Mouse (Mus musculus) testis, adult 2 months (tissue): Measurements from ENCODE around the gene Got1. TPM values are rescaled to one million over a fixed set of nuclear protein-coding genes. Genes with fewer than 3 reads are reported as not detected.

ENCODE experiments used
- H3K27ac ChIP-seq: fragments of 200-500 bp; 2 replicates; pipeline ENCODE4 v1.5.1; 2012; ENCODE audit warnings: low read depth, low read length; ENCODE audit not compliant: control insufficient read depth, insufficient read depth
- H3K27me3 ChIP-seq: fragments of 200-500 bp; 2 replicates; pipeline ENCODE4 v1.6.1; 2012; ENCODE audit warnings: mild to moderate bottlenecking, low read length, moderate library complexity; ENCODE audit not compliant: control insufficient read depth, insufficient read depth
- H3K36me3 ChIP-seq: fragments of 200-500 bp; 2 replicates; pipeline ENCODE4 v1.6.1; 2012; ENCODE audit warnings: mild to moderate bottlenecking, low read length; ENCODE audit not compliant: control insufficient read depth, insufficient read depth
- H3K4me1 ChIP-seq: fragments of 200-500 bp; 2 replicates; pipeline ENCODE4 v1.6.1; 2012; ENCODE audit warnings: low read length; ENCODE audit not compliant: control insufficient read depth, insufficient read depth
- H3K4me3 ChIP-seq: fragments of 200-500 bp; 2 replicates; pipeline ENCODE4 v1.5.1; 2012; ENCODE audit warnings: low read depth, mild to moderate bottlenecking, low read length, moderate library complexity, mixed read lengths; ENCODE audit not compliant: control insufficient read depth
- CTCF ChIP-seq: fragments of 200-500 bp; IDR thresholded peaks from 2 replicates; pipeline ENCODE4 v1.5.1; 2012; ENCODE audit warnings: low read depth, mild to moderate bottlenecking, inconsistent platforms, low read length, moderate library complexity; ENCODE audit not compliant: control insufficient read depth, insufficient read depth, insufficient replicate concordance
- POLR2A ChIP-seq: fragments of 200-500 bp; IDR thresholded peaks from 2 replicates; pipeline ENCODE4 v1.6.1; 2012; ENCODE audit warnings: low read depth, mild to moderate bottlenecking, inconsistent platforms, low read length, moderate library complexity; ENCODE audit not compliant: control insufficient read depth
- polyA plus RNA-seq: library from polyadenylated mRNA; depleted of rRNA; stranded (reverse); fragments of >200 nt; gene quantifications from 2 replicates; pipeline ENCODE4 v1.2.3, GENCODE M21; 2012; rRNA removed

Gene Got1
- polyA plus RNA-seq, 1 experiment: 13.4 TPM

GRCm38 (mm10) chr19:43459948-43460347 is 64.5 kb downstream of the Got1 start:
- Histone ChIP-seq H3K27ac (no peak overlapping the region), H3K27me3 (no peaks in the 10 kb centered on the region), H3K36me3 (no peaks in the 10 kb centered on the region), H3K4me3 (no peak overlapping the region), H3K4me1 (no peaks in the 10 kb centered on the region)
- TF ChIP-seq CTCF: no peak
- no peak for TF ChIP-seq POLR2A

- Histone ChIP-seq H3K4me1 (no peaks in the 10 kb centered on the region), H3K27ac (no peak overlapping the region), H3K4me3 (no peak overlapping the region), H3K36me3 (no peaks in the 10 kb centered on the region), H3K27me3 (no peaks in the 10 kb centered on the region)
- TF ChIP-seq CTCF: no peak
- no peak for TF ChIP-seq POLR2A
Measured at GRCm38 (mm10) chr19:43453025-43453424, 71.4 kb downstream of the Got1 start.

- Histone ChIP-seq H3K4me3 (no peak overlapping the region), H3K4me1 (no peaks in the 10 kb centered on the region), H3K27me3 (no peaks in the 10 kb centered on the region), H3K27ac (no peak overlapping the region), H3K36me3 (no peaks in the 10 kb centered on the region)
- TF ChIP-seq POLR2A (no peak), CTCF (no peak)
Measured at GRCm38 (mm10) chr19:43452176-43452575, 72.2 kb downstream of the Got1 start.

- no peaks in the 10 kb centered on the region for H3K36me3 ChIP-seq
- TF ChIP-seq POLR2A: no peak
- no peak overlapping the region for H3K4me3 ChIP-seq
- no peak overlapping the region for H3K27ac ChIP-seq
- H3K27me3 ChIP-seq: no peaks in the 10 kb centered on the region
- no peaks in the 10 kb centered on the region for H3K4me1 ChIP-seq
Measured at GRCm38 (mm10) chr19:43451563-43451962, 72.8 kb downstream of the Got1 start.

Other genes with a start within 250 kb of the Got1 start
- 1.3 TPM in 2 replicates for gene Hpse2, start 136.2 kb downstream of the Got1 start, polyA plus RNA-seq
- gene Cnnm1, start 84.2 kb downstream of the Got1 start, polyA plus RNA-seq: 2.9 and 3.9 TPM in 2 replicates
- 0.06 TPM in 1 of 2 replicates, not detected in the other for gene Nkx2-3, start 87.7 kb upstream of the Got1 start, polyA plus RNA-seq
- 101 and 103 TPM in 2 replicates for gene Slc25a28, start 150.3 kb upstream of the Got1 start, polyA plus RNA-seq
- gene Entpd7, start 165.1 kb upstream of the Got1 start, polyA plus RNA-seq: 1.5 and 1.6 TPM in 2 replicates
- 20.8 and 26.1 TPM in 2 replicates for gene Cutc, start 228.4 kb upstream of the Got1 start, polyA plus RNA-seq
- gene Cox15, start 228.4 kb upstream of the Got1 start, polyA plus RNA-seq: 4.0 and 5.5 TPM in 2 replicates